Mouse (Mus musculus): ENCODE measurements at regions not wholly inside any gene's neighbourhood (a gene's known extent, or its start where the extent isn't known, plus 50 kb on each side); places are given as distances from the start of the nearest gene placed in this dataset.

DNA sequence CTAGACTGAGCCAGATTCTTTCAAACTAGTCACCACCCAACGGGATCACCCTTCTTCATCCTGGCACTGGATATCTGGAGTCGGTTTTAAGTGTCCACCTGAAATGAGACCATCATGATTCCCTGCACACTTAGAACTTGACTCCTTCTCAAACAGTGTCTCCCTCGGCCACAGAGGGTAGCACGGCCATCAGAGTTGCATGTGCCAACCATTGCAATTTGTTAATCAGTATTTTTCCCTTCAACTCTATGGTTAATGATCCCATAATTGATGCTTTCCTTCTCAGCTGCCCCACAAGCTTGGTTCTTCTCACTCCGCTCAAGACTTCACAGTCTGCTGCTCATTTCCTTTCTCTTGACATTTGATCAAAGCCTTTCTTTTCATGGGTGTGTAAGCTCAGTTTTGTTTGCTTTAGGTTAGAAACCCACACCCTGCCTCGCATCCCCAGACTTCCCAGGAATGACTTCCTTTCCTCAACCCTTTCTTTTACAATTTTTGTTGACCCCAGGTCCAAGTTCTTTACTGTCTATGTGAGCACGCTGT lies 253.0 kb upstream of the Fam19a5 start:
- DNase-seq, result no peak

DNA sequence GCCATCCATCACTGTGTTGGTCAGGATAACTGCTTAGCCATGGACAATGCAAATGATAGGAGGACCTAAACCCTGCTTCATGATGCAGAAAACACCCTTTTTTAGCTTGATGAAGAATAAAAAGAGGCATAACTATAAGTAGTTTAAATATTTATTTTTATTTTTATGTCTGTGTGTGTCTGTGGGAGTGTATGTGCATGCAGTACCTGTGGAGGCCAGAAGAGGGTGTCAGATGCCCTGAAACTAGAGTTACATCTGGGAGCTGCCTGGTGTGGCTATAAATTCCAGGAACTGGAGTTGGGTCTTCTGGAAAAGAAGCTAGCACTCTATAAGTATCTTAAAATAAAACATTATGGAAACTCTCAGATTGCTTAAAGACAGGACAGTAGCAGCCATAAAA lies 224.2 kb upstream of the Fam19a5 start:
- no peak for DNase-seq

DNA sequence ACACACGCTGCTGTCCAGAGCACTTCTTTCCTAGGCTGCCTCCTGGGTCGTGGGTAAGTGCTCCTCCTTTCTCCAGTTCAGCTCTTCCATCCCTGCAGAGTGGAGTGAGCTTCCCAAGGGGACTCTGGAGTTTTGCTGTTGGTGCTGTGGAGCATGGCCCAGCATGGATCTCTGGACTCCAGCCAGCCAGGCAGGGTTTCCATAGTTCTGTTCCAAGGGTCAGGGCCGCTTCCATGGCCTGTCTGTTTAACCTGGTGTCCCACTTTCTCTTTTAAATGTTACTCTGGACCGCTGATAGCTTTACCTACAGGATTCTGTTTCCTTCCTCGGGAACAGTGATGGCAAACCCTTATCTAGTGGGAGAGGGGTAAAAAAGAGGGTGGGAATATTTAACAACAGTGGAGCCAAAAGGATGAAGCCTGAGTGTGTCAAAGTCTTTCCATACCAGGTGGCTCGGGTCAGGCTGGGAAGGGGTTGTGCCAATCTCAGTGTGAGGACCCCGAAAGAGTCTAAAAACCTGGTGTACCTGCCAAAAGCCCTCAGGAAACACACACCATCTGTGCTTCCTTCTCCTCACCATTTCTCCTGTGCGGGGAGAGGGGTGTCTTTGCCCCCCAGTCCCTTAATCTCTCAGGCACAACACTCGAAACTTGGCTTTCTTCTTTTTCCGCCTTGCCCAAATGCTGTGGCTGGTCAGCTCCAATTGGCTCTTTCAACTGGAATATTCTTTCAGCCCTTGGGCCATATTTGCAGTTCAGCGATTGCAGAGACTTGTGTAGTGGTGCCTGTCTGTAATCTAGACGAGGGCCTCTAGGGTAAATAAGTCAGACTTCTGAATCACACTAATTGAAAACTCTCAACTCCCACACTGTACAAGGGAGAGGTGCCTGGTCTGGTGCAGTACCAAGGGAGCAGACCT lies 222.8 kb upstream of the Fam19a5 start:
- no peak for DNase-seq

DNA sequence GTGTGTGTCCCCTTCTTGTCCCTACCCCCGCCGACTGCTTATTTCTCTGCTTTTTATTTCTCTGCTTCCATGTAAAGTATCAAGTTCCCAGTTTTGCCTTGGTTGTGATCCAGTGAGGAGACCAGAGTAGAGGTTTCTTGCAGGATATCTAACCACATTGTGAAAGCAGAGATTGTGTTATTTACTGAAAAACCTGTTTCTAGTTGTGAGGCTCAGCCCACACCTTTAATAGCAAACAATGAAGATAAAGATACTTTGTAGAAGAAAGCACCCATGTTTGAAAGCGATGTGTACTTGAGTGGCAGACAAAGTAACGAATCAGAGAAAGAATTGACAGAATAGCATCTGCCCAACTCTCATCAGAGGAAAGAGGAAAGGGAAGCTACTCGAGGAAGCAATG lies 218.7 kb upstream of the Fam19a5 start:
- no peak for DNase-seq

DNA sequence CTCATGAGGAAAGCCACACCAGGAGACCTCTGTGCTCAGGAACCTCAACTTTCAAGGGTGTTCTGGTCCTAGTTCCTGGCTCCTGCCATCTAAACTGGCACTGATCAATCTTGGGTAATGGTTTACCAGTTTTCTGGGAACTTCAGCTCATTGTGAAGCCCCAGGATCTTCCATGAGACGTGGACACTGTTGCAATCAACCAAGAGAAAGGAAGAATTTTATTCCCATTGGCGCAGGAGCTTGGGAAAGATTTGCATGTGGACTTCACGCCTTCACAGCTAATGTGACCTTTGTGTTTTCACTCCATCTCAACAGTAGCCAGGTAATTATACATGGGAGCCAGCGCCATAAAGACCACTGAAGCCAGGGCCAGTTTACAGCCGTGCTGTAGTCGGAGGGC lies 217.8 kb upstream of the Fam19a5 start:
- no peak for DNase-seq

DNA sequence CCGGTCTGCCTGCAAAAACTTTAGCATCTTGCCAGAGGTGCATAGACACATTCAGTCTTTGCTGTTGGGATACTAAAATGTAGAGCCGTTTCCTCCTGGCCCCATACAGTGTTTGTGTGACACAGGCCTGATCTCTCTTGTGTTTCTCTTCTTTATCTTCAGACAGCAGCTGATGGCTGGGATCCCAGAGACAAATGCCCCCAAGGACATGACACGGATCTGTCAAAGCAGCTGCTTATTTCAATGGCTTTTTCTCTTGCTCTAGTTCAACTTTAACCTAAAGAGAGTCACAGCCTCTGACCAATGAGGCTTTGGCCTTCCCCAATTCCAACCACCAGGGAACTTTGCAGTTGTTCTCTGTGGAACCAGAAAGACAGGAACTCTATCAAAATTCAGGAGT lies 211.7 kb upstream of the Fam19a5 start:
- DNase-seq, result no peak

DNA sequence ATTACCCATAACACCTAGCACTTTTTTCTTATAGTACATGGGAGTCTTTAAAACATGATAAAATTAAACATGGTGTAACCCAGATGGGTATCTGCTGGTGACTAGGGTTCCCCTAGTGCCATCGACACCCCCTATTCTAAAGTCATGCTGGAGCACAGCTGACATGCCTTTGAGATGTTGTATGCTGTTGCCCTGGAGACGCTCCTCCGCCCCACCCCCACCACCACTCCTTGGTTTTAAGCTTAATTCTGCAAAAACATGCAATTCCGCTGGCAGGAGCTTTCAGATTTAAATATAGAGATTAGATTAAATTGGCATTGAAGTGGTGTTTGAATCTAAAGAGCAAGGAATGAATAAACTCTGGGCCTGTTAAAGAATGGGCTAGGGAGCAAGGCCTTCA lies 210.6 kb upstream of the Fam19a5 start:
- no peak for DNase-seq

DNA sequence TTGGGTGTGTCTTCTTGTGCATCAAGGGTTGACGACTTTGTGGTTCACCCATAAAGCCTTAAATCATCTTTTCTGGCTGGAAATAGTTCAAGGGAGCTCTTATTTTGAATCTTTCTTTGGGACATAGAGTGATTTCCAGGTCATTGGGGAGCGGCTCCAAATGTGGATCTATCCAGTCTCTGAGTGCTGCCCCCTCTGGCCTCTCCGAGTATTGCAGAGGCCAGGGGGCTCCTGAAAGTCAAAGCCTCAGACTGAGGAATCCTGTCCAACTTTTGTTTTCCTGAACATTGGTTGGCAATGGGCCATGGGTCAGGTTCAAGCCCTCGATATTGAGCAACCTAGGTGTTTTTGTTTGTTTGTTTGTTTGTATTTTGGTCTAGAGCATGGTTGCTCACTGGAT lies 209.7 kb upstream of the Fam19a5 start:
- DNase-seq, result no peak

DNA sequence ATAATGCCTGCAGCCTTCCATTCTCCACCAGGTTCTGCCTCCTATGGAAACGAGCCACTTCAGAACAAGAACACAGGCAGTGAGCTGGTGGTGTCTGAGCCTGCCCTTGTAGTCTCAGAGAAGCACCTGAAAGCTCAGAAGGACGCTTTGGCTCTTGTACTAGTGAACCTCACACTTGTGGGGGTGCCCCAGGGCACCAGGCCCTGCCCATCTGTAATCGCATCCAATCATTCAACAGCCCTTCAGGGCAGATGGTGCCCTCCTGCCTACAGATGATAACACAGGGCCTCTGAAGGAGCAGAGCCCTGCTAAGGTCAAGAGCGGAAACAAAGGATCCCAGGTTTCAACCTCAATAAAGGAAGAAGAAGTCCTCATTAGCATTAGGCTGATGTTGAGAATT lies 208.8 kb upstream of the Fam19a5 start:
- no peak for DNase-seq

DNA sequence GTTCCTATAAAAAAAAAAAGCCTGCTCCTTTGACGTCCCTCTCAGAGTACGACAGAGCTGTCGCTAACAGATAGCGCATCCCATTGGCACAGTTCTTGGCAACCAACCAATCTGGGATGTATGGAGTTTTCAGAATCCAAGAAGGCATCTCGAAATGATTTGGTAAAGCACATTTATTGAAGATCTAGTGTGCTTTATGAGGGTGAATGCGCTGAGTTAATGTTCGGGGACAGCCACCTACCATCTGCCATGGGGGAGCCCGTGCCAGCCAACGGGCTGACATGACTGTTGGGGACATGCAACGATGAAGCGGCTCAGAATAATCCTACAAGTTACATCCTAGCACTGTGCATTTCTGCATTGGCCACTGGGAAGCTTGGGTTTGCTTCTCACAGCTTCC lies 208.4 kb upstream of the Fam19a5 start:
- no peak for DNase-seq

DNA sequence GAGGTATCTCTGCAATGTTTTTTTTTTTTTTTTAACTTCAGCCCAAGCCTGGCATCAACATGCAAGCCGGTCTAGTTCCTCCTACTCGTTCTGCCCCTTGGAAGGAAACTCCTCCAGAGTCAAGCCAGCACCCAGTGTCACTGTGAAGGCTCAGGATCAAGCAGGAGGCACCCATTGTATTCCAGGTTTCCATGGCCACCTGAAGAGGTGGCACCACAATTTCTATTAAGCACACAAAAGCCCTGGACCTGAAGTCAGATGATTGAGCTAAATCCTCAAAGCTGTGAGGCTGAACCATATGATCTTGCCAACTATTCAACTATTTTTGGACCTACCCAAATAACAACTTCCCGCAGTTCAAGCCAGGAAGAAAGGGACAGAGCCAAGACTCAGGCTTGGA lies 204.2 kb upstream of the Fam19a5 start:
- DNase-seq, result no peak

DNA sequence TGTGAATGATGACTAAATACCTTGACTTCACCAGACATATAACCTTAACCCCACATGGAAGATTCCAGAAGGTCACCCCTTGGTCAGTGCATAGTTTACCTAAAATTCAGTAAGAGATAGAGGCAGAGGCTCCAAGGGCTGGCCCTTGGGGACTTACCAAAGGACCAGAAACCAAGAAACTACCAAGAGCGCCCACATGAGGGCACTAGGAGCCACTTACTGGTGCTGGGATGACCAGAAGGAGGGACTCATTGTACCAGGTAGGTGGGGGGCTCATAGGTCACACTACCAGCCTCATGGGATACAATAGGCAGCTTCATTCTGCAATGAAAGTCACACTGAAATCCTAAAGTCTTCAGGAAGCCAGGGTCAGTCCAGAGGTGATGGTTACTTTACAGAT lies 201.4 kb upstream of the Fam19a5 start:
- DNase-seq, result no peak

DNA sequence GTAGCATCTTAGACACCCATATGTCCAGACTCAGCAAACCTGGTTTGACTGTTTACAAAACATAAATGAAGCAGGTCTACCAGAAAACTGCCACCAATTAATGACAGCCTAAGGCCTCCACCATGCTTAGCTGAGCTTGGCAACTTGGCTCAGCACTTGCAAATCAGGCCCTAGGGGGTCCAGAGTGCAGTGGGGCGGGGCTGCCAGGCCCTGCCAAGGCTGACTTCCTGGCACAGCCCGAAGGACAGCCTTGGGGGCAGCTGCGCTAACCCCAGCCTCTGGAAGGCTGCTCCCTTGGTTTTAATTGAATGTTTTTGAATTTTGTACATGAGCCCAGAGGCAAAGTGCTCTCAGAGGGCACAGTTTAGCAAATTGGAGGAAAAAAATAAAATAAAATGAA lies 198.3 kb upstream of the Fam19a5 start:
- no peak for DNase-seq

DNA sequence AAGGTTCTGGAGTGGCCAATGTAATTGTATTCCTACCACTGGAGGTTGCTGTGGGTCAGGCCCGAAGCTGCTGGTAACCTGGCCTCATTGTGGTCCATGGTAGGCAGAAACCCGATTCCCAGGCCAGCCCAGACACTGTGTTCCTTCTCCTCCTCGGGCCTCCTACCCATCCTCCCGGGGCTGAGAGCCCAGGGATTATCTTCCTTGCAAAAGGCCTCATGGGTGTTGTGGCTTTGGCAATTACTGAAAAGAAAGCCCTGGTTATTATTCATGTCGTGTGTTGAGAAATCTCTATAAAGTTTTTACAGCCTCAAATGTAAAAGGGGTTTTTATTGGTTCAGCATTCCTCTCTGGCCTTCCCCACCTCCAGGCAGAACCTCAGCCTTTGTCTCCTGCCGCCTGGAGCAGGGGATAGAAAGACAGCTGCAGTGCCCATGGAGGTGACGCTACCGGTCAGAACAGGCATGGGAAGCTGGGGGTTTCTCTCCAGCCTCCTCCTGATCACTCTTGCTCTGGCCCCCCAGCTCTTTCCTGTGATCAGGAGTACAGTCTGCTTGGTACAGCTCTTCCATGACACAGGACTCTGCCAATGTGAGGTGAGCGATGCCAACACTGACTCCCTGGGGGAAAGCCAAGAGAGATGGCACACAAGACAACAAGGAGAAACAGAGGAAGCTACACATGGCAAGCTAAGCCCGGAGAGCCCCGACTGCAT lies 194.4 kb upstream of the Fam19a5 start:
- DNase-seq, result no peak

DNA sequence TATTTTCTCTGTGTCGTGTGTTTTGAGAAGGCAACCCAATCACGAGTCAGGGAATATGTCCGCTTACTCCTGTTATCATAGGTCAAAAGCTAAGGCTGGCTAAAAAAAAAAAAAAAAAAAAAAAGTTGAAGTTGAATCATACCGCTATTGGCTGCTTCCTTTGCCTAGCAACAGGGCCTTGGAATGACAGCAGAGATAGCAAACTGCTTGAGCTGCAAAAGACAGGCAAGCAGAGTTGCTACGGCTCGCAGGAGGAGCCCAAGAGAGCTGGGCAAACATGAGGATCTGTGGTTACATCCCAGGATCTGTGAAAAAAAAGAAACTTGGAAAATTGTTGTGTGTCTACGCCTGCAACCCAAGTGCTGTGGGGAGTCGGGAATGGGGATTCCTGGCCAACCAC lies 191.3 kb upstream of the Fam19a5 start:
- DNase-seq, result no peak

DNA sequence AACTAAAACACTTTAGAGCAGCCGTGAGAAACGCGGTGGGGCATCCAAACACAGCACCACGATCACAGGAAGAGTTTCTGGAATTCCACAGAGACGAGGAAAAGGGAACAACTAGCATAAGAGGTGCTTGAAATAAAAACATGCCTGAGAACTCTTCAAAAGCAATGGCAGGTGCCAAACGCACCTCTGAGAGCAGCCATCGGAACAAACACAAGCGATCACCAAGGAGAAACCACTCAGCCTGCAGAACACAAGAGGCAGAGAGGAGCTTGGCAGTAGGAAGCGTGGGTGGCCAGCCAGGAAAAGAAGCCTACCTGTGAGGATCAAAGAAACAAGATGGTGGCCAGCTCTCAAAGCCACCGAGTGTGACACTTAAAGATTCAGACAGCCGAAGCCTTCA lies 190.2 kb upstream of the Fam19a5 start:
- no peak for DNase-seq

DNA sequence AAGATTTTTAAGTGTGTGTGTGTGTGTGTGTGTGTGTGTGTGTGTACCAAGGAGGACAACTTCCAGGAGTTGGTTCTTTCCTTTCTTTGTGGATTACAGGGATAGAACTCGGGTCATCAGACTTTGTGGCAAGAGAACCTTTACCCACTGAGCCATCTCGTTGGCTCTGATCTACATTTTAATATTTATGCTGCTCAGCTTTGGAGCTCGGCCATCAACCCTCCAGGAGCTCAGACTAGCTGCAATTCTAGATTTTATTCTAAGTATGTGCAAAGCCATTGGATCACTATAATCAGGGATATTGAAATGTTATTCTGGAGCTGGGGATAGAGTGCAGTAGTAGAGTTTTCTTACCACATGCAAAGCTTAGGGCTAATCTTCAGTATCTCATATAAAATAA lies 183.6 kb upstream of the Fam19a5 start:
- no peak for DNase-seq

DNA sequence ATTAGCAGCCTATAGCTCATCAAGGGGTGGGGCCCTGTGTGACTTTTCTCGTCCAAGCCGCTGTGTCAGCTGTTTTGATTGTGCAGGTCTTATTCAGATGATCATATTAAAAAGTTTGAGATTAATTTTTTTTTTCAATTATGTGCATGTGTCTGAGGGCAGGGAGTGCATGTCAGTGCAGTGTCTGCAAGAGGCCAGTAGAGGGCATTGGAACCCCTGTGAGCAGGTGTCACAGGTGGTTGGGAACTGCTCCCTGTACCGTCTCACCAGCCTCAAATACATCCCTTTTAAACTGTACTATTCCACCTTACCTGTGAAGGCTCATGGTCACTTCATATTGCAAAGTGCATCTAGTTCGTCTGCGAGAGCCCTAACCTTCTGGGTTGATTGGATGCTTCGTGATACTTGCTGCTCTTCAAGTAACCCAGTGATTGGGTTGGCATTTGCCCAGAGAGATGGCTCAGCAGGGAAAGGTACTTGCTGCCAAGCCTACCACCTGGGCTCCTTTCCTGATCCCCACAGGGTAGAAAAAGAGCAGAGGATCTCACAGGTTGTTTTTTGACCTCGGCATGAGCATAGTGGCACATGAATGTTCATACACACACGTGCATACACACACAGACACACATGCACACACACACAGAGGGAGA lies 178.3 kb upstream of the Fam19a5 start:
- no peak for DNase-seq

DNA sequence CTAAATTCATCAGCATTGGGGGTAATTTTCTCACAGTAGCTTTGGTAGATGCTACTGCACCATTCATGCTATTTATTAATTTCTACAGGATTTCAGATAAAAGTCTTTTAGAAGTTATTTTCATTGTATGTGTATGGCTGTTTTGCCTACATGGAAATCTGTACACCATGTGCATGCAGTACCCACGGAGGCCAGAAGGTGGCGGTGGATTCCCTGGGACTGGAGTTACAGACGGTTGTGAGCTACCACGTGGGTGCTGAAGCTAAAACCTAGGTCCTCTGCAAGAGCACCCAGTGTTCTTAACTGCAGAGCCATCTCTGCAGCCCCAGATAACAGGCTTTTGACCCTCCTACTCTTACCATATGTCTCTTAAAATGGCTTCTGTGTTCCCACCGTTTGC lies 176.7 kb upstream of the Fam19a5 start:
- DNase-seq, result no peak

DNA sequence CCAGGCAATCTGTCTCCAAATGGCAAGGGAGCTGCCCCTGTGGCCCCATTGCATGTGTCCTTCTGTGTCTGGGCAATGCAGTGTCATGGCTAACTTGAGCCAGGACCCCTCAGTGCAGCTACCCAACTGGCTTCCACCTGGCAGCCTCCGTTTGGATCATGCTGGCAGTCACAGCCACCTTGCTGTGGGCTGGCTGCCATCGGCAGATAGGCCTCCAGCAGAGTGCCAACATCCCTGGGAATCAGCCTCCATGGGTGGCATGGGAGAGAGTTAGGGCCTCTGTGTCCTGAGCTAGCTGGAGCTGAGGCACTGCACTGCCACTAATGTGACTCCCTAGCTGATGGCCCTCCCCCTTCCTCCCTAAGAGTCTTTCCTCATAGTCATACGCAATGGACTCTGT lies 174.7 kb upstream of the Fam19a5 start:
- DNase-seq, result no peak

DNA sequence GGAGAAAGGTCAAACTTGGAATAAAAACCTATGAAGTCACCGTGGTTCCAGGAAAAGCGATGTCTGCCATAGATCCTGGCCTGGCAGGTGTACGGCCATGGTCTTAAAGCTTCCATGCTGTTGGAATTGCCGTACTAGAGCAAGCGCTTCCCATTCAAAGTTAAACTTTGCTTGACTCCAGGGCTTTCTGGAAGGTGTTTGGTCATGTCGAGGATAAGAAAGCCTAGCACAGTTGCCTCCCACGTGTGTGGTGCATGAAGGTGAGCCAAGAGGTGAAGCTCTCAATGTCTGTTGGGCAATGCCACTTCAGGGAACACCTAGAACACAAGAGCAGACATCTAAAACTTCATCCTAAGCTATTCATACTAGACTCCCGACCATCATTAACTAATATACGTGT lies 174.3 kb upstream of the Fam19a5 start:
- no peak for DNase-seq

DNA sequence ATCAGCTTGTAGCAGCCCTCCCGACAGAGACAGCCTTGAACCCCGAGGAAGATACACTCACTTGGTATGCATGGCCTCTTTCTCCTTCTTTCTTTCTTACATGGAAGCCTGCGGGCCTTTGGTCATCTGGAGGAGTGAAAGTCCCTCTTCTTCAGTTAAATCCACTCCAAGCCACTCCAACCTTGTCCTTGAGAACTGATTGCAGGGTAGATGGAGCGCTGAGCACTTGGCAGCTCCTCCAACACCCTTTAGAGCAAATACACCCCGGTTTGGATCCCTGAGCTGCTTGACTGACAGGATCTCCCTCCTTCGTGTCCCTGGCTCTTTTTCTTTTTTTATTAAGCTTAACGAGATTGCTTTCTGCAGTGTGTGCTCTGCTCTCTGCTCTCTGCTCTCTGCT lies 173.3 kb upstream of the Fam19a5 start:
- no peak for DNase-seq

DNA sequence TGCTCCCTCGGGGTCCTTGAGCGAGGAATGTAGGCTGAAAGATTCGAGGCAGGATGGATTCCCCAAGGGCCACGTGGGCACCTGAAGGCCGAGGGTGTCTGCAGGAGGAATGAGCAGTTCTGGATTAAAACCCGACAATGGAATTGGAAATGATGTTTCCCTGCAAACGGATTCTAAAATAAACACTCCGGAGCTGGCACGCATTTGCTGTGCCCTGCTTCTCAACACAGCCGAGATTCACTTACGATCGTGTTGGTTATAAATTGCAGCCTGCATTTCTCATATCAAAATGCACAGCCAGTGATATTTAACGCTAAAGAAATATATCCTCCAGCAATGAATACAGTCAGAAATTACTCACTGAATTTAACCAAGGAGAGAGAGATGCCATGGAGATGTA lies 169.4 kb upstream of the Fam19a5 start:
- DNase-seq, result no peak
